Mouse (Mus musculus): ENCODE data around the gene Cep131. TPM values are rescaled to one million over a fixed set of nuclear protein-coding genes. Genes with fewer than 3 reads are reported as not detected.

Gene Cep131
- total and polyA plus RNA-seq, 3 experiments = 2.3 to 20.9 (median 10.2) TPM

- H3K27ac ChIP-seq (ENCODE audit: insufficient read depth, low read depth) = no peak overlapping the region
- H3K4me1 ChIP-seq (ENCODE audit: control insufficient read depth in 1 of 2, insufficient read depth in 2 of 2) = no peaks in the 10 kb centered on the region
- DNase-seq (ENCODE audit: extremely low read depth) = no peak
- no peak overlapping the region for H3K9ac ChIP-seq (ENCODE audit: insufficient read depth, low read depth)
- no peaks in the 10 kb centered on the region for H3K79me2 ChIP-seq (replicated peaks; ENCODE audit: control insufficient read depth, extremely low read depth, insufficient read depth, poor library complexity, severe bottlenecking)
- in situ Hi-C loops (cut with MboI; ENCODE audit: low pct_ligation_motif_present, low pct_unique_long_range_greater_than_20kb, low sequenced_read_pairs) (no loop called here), dilution Hi-C loops (cut with MboI; ENCODE audit: extremely low pct_ligation_motif_present, extremely low pct_unique_long_range_greater_than_20kb, low sequenced_read_pairs) (no loop called here)
- TF ChIP-seq CHD2 (IDR thresholded peaks at IDR 0.05; ENCODE audit: low read length) = no peak
- TF ChIP-seq MYC (IDR thresholded peaks at IDR 0.05; ENCODE audit: low read depth, low read length) = no peak
- no peak for TF ChIP-seq PAX5 (IDR thresholded peaks at IDR 0.05; ENCODE audit: low read length)
- no peak for TF ChIP-seq NELFE (IDR thresholded peaks at IDR 0.05; ENCODE audit: low read depth, low read length)
- TF ChIP-seq MEF2A (IDR thresholded peaks at IDR 0.05; ENCODE audit: borderline replicate concordance, low read depth, low read length) = no peak
- no peak for TF ChIP-seq GABPA (IDR thresholded peaks at IDR 0.05; ENCODE audit: insufficient replicate concordance, low read depth, low read length)
- no peak for TF ChIP-seq CTCF (conservative IDR thresholded peaks at IDR 0.05 in 1 of 2, IDR thresholded peaks at IDR 0.05 in 1 of 2; ENCODE audit: low read depth in 2 of 2, low read length in 2 of 2)
- no peak for TF ChIP-seq MAZ (IDR thresholded peaks at IDR 0.05; ENCODE audit: low read depth, low read length)
- no peak for TF ChIP-seq ZMIZ1 (IDR thresholded peaks at IDR 0.05; ENCODE audit: low read depth, low read length)
- TF ChIP-seq MXI1 (IDR thresholded peaks at IDR 0.05; ENCODE audit: low read depth, low read length) = no peak
- TF ChIP-seq MAFK (IDR thresholded peaks at IDR 0.05; ENCODE audit: insufficient replicate concordance, low read length) = no peak
- no peaks in the 10 kb centered on the region for H3K27me3 ChIP-seq (replicated peaks)
- H3K9me3 ChIP-seq (replicated peaks; ENCODE audit: low read length) = no peaks in the 10 kb centered on the region
- H3K4me2 ChIP-seq (ENCODE audit: insufficient read depth, low read depth, poor library complexity, severe bottlenecking) = no peak overlapping the region
- peaks cover 68 to 94% of the 10 kb centered on the region in 2 experiments for H3K36me3 ChIP-seq (replicated peaks in 1 of 2; ENCODE audit: control insufficient read depth in 1 of 2, insufficient read depth in 1 of 2, low read length in 1 of 2)
- no peak overlapping the region for H3K4me3 ChIP-seq (replicated peaks in 1 of 3; ENCODE audit: low read depth in 2 of 3, low read length in 2 of 3, poor library complexity in 1 of 3)
Measured at GRCm38 (mm10) chr11:120107796-120108195, 21.2 kb upstream of the Cep131 start.

GRCm38 (mm10) chr11:120107026-120107425 lies 20.4 kb upstream of the Cep131 start:
- no peaks in the 10 kb centered on the region for H3K79me2 ChIP-seq (replicated peaks; ENCODE audit: control insufficient read depth, extremely low read depth, insufficient read depth, poor library complexity, severe bottlenecking)
- peaks cover 65 to 90% of the 10 kb centered on the region in 2 experiments for H3K36me3 ChIP-seq (replicated peaks in 1 of 2; ENCODE audit: control insufficient read depth in 1 of 2, insufficient read depth in 1 of 2, low read length in 1 of 2)
- no peak for TF ChIP-seq SMC3 (IDR thresholded peaks at IDR 0.05; ENCODE audit: low read depth, low read length)
- TF ChIP-seq CTCF (conservative IDR thresholded peaks at IDR 0.05 in 1 of 2, IDR thresholded peaks at IDR 0.05 in 1 of 2; ENCODE audit: low read depth in 2 of 2, low read length in 2 of 2) = no peak
- no peak for TF ChIP-seq RCOR1 (conservative IDR thresholded peaks at IDR 0.05; ENCODE audit: low read depth, low read length)
- TF ChIP-seq JUN (IDR thresholded peaks at IDR 0.05; ENCODE audit: insufficient read depth, low read depth, low read length) = no peak
- TF ChIP-seq ETS1 (conservative IDR thresholded peaks at IDR 0.05; ENCODE audit: low read depth, low read length) = no peak
- no peak for TF ChIP-seq UBTF (IDR thresholded peaks at IDR 0.05; ENCODE audit: low read depth, low read length)
- TF ChIP-seq JUND (conservative IDR thresholded peaks at IDR 0.05; ENCODE audit: low read depth, low read length) = no peak
- TF ChIP-seq TBP (conservative IDR thresholded peaks at IDR 0.05; ENCODE audit: low read depth, low read length) = no peak
- no peak for TF ChIP-seq HCFC1 (IDR thresholded peaks at IDR 0.05; ENCODE audit: low read depth, low read length)
- no peak for TF ChIP-seq GABPA (IDR thresholded peaks at IDR 0.05; ENCODE audit: insufficient replicate concordance, low read depth, low read length)
- no peak for TF ChIP-seq ZC3H11A (IDR thresholded peaks at IDR 0.05; ENCODE audit: low read depth, low read length)
- TF ChIP-seq RAD21 (IDR thresholded peaks at IDR 0.05; ENCODE audit: low read depth, low read length) = no peak
- no peak for TF ChIP-seq EP300 (IDR thresholded peaks at IDR 0.05; ENCODE audit: low read length)
- TF ChIP-seq NELFE (IDR thresholded peaks at IDR 0.05; ENCODE audit: low read depth, low read length) = no peak
- no peak for TF ChIP-seq POLR2AphosphoS2 (IDR thresholded peaks at IDR 0.05; ENCODE audit: low read depth, low read length)
- H3K9me3 ChIP-seq (replicated peaks; ENCODE audit: low read length) = no peaks in the 10 kb centered on the region
- no peaks in the 10 kb centered on the region for H3K4me1 ChIP-seq (ENCODE audit: control insufficient read depth in 1 of 2, insufficient read depth in 2 of 2)
- no peak overlapping the region for H3K4me3 ChIP-seq (replicated peaks in 1 of 3; ENCODE audit: low read depth in 2 of 3, low read length in 2 of 3, poor library complexity in 1 of 3)
- H3K4me2 ChIP-seq (ENCODE audit: insufficient read depth, low read depth, poor library complexity, severe bottlenecking) = no peak overlapping the region
- no peaks in the 10 kb centered on the region for H3K27me3 ChIP-seq (replicated peaks)
- no peak overlapping the region for H3K27ac ChIP-seq (ENCODE audit: insufficient read depth, low read depth)
- dilution Hi-C loops (cut with MboI; ENCODE audit: extremely low pct_ligation_motif_present, extremely low pct_unique_long_range_greater_than_20kb, low sequenced_read_pairs) (no loop called here), in situ Hi-C loops (cut with MboI; ENCODE audit: low pct_ligation_motif_present, low pct_unique_long_range_greater_than_20kb, low sequenced_read_pairs) (no loop called here)
- DNase-seq (ENCODE audit: extremely low read depth) = no peak
- no peak overlapping the region for H3K9ac ChIP-seq (ENCODE audit: insufficient read depth, low read depth)

Data from CH12.LX (cell line).